Mouse (Mus musculus): ENCODE measurements around the gene Defa37.
"Not testable (repeated sequence)": the region's sequence is repeated elsewhere in the genome, so short reads cannot be mapped to it uniquely, and the experiment has no call there.

Gene Defa37

DNA sequence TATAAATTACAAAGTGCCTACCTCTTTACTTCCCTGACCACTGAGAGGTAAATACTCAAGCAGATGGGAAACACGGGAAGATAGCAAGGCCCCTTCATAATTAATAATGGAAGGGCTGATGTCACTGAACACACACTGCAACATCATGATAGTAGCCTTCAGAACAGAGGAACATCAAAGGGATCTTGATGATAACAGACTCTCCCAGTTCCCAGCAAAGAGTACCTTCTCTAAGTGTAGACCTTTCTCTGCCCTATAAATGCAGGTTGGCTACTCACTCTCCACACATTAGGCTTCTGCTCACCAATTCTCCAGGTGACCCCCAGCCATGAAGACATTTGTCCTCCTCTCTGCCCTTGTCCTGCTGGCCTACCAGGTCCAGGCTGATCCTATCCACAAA, at the start of gene Defa37:
Gene Defa37 (plus strand): TSS at position 301 of the 400 bp plus-strand sequence.
- not testable (repeated sequence) for DNase-seq (ENCODE audit: extremely low read depth, low read depth)

DNA sequence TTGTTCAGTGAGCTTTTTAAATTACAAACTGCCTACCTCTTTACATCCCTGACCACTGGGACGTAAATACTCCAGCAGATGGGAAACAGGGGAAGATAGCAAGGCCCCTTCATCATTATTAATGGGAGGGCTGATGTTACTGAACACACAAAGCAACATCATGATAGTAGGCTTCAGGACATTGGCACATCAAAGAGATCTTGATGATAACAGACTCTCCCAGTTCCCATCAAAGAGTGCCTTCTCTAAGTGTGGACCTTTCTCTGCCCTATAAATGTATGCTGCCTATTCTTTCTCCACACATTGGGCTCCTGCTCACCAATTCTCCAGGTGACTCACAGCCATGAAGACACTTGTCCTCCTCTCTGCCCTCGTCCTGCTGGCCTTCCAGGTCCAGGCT, 36.5 kb upstream of the Defa37 start, which contains the start of gene Defa32:
Gene Defa32 (plus strand): TSS at position 301 of the 400 bp plus-strand sequence.
- not testable (repeated sequence) for DNase-seq (ENCODE audit: extremely low read depth, low read depth)

DNA sequence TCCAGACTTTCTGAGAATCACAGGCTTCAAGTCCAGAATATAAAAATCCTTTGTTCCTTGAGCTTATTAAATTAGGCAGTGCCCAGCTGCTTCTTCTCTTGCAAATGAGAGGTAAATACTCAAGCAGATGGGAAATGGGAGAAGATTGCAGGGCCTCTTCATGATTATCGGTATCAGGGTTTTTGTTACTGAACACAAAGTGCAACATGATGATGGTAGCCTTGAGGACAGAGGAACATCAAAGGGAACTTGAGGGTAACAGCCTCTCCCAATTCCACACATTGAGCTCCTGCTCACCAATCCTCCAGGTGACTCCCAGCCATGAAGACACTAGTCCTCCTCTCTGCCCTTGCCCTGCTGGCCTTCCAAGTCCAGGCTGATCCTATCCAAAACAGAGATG, 17.5 kb downstream of the Defa37 start, which contains the start of gene Defa28:
Gene Defa28 (plus strand): TSS at position 301 of the 400 bp plus-strand sequence.
- DNase-seq (ENCODE audit: extremely low read depth, low read depth) = not testable (repeated sequence)

DNA sequence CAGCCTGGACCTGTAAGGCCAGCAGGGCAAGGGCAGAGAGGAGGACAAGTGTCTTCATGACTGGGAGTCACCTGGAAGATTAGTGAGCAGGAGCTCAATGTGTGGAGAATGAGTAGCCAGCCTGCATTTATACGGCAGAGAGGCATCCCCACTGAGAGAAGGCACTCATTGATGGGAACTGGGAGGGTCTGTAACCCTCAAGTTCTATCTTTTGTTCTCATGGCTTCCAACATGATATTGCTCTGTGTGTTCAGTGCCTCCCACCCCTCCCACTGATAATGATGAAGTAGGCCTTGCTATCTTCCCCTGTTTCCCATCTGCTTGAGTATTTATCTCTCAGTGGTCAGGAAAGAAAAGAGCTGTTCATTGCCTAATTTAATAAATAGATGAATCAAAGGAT, 29.2 kb downstream of the Defa37 start, which contains the start of gene Gm7861:
Gene Gm7861 (minus strand): TSS at position 101 of the 400 bp plus-strand sequence.
- DNase-seq (ENCODE audit: extremely low read depth, low read depth) = not testable (repeated sequence)
